Mouse (Mus musculus): ENCODE results near the gene Gm7168. TPM values are rescaled to one million over a fixed set of nuclear protein-coding genes. Genes with fewer than 3 reads are reported as not detected.
"Not testable (repeated sequence)": the region's sequence is repeated elsewhere in the genome, so short reads cannot be mapped to it uniquely, and the experiment has no call there.

Gm7168 gene
- polyA plus RNA-seq, 1 experiment: not detected

- Histone ChIP-seq H3K4me3 (ENCODE audit: insufficient read depth, low read depth, low read length) (no peak overlapping the region), H3K27ac (ENCODE audit: insufficient read depth, low read depth, low read length) (peak overlapping the region; percentile 12; the same call in 1 of the 2 replicates), H3K4me1 (ENCODE audit: control insufficient read depth, insufficient read depth, low read length) (peaks cover 13% of the 10 kb centered on the region)
- 86% methylated on average over 2 of the region's 2 CpGs for WGBS
- TF ChIP-seq CTCF (IDR thresholded peaks at IDR 0.05; ENCODE audit: insufficient read depth, low read depth, low read length) (no peak), POLR2A (IDR thresholded peaks at IDR 0.05; ENCODE audit: insufficient read depth, low read depth, low read length) (no peak)
Measured at GRCm38 (mm10) chr17:13924588-13924987, 23.6 kb upstream of the Gm7168 start.

GRCm38 (mm10) chr17:13925931-13926330, 22.2 kb upstream of the Gm7168 start:
- peaks cover 13% of the 10 kb centered on the region for H3K4me1 ChIP-seq (ENCODE audit: control insufficient read depth, insufficient read depth, low read length)
- TF ChIP-seq POLR2A (IDR thresholded peaks at IDR 0.05; ENCODE audit: insufficient read depth, low read depth, low read length): no peak
- no peak for TF ChIP-seq CTCF (IDR thresholded peaks at IDR 0.05; ENCODE audit: insufficient read depth, low read depth, low read length)
- no peak overlapping the region for H3K4me3 ChIP-seq (ENCODE audit: insufficient read depth, low read depth, low read length)
- H3K27ac ChIP-seq (ENCODE audit: insufficient read depth, low read depth, low read length): no peak overlapping the region; the same call in 1 of the 2 replicates
- 20% methylated on average over 3 of the region's 3 CpGs for WGBS

GRCm38 (mm10) chr17:13930421-13930820, 17.8 kb upstream of the Gm7168 start:
- no peak overlapping the region for H3K4me3 ChIP-seq (ENCODE audit: insufficient read depth, low read depth, low read length)
- no peak overlapping the region for H3K27ac ChIP-seq (ENCODE audit: insufficient read depth, low read depth, low read length)
- TF ChIP-seq CTCF (IDR thresholded peaks at IDR 0.05; ENCODE audit: insufficient read depth, low read depth, low read length): no peak
- no peak for TF ChIP-seq POLR2A (IDR thresholded peaks at IDR 0.05; ENCODE audit: insufficient read depth, low read depth, low read length)
- H3K4me1 ChIP-seq (ENCODE audit: control insufficient read depth, insufficient read depth, low read length): peaks cover 6% of the 10 kb centered on the region
- 87% methylated on average over 9 of the region's 9 CpGs for WGBS

- not testable (repeated sequence) for H3K4me1 ChIP-seq (ENCODE audit: control insufficient read depth, insufficient read depth, low read length); H3K27ac ChIP-seq (ENCODE audit: insufficient read depth, low read depth, low read length); H3K4me3 ChIP-seq (ENCODE audit: insufficient read depth, low read depth, low read length)
- 91% methylated on average over 2 of the region's 2 CpGs for WGBS
Measured at GRCm38 (mm10) chr17:13935364-13935763, 12.8 kb upstream of the Gm7168 start.

- Histone ChIP-seq H3K4me3 (ENCODE audit: insufficient read depth, low read depth, low read length) (no peak overlapping the region), H3K4me1 (ENCODE audit: control insufficient read depth, insufficient read depth, low read length) (no peaks in the 10 kb centered on the region), H3K27ac (ENCODE audit: insufficient read depth, low read depth, low read length) (no peak overlapping the region)
- TF ChIP-seq CTCF (IDR thresholded peaks at IDR 0.05; ENCODE audit: insufficient read depth, low read depth, low read length) (no peak), POLR2A (IDR thresholded peaks at IDR 0.05; ENCODE audit: insufficient read depth, low read depth, low read length) (no peak)
- WGBS: 98% methylated on average over 4 of the region's 4 CpGs
Measured at GRCm38 (mm10) chr17:13937787-13938186, 10.4 kb upstream of the Gm7168 start.

- no peaks in the 10 kb centered on the region for H3K4me1 ChIP-seq (ENCODE audit: control insufficient read depth, insufficient read depth, low read length)
- no peak overlapping the region for H3K27ac ChIP-seq (ENCODE audit: insufficient read depth, low read depth, low read length)
- 67% methylated on average over 3 of the region's 3 CpGs for WGBS
- no peak overlapping the region for H3K4me3 ChIP-seq (ENCODE audit: insufficient read depth, low read depth, low read length)
- TF ChIP-seq CTCF (IDR thresholded peaks at IDR 0.05; ENCODE audit: insufficient read depth, low read depth, low read length) (no peak), POLR2A (IDR thresholded peaks at IDR 0.05; ENCODE audit: insufficient read depth, low read depth, low read length) (no peak)
Measured at GRCm38 (mm10) chr17:13938652-13939051, 9.5 kb upstream of the Gm7168 start.

GRCm38 (mm10) chr17:13939231-13939630, 8.9 kb upstream of the Gm7168 start:
- H3K4me3 ChIP-seq (ENCODE audit: insufficient read depth, low read depth, low read length); H3K4me1 ChIP-seq (ENCODE audit: control insufficient read depth, insufficient read depth, low read length); H3K27ac ChIP-seq (ENCODE audit: insufficient read depth, low read depth, low read length): not testable (repeated sequence)
- 87% methylated on average over 2 of the region's 2 CpGs for WGBS

GRCm38 (mm10) chr17:13940487-13940886, 7.7 kb upstream of the Gm7168 start:
- no peak overlapping the region for H3K4me3 ChIP-seq (ENCODE audit: insufficient read depth, low read depth, low read length)
- WGBS: 95% methylated on average over 1 of the region's 1 CpGs
- H3K27ac ChIP-seq (ENCODE audit: insufficient read depth, low read depth, low read length): no peak overlapping the region
- no peaks in the 10 kb centered on the region for H3K4me1 ChIP-seq (ENCODE audit: control insufficient read depth, insufficient read depth, low read length)
- no peak for TF ChIP-seq POLR2A (IDR thresholded peaks at IDR 0.05; ENCODE audit: insufficient read depth, low read depth, low read length)
- no peak for TF ChIP-seq CTCF (IDR thresholded peaks at IDR 0.05; ENCODE audit: insufficient read depth, low read depth, low read length)

GRCm38 (mm10) chr17:13951570-13951969, 3.4 kb downstream of the Gm7168 start:
- not testable (repeated sequence) for H3K27ac ChIP-seq (ENCODE audit: insufficient read depth, low read depth, low read length); H3K4me1 ChIP-seq (ENCODE audit: control insufficient read depth, insufficient read depth, low read length); H3K4me3 ChIP-seq (ENCODE audit: insufficient read depth, low read depth, low read length)
- 94% methylated on average over 1 of the region's 1 CpGs for WGBS

GRCm38 (mm10) chr17:13958129-13958528, 10.0 kb downstream of the Gm7168 start:
- WGBS: 67% methylated on average over 1 of the region's 2 CpGs
- H3K27ac ChIP-seq (ENCODE audit: insufficient read depth, low read depth, low read length); H3K4me1 ChIP-seq (ENCODE audit: control insufficient read depth, insufficient read depth, low read length); H3K4me3 ChIP-seq (ENCODE audit: insufficient read depth, low read depth, low read length): not testable (repeated sequence)

GRCm38 (mm10) chr17:13962245-13962644, 14.1 kb downstream of the Gm7168 start:
- not testable (repeated sequence) for H3K27ac ChIP-seq (ENCODE audit: insufficient read depth, low read depth, low read length); H3K4me3 ChIP-seq (ENCODE audit: insufficient read depth, low read depth, low read length); H3K4me1 ChIP-seq (ENCODE audit: control insufficient read depth, insufficient read depth, low read length)
- WGBS: 89% methylated on average over 3 of the region's 3 CpGs

- WGBS: 23% methylated on average over 1 of the region's 2 CpGs
- not testable (repeated sequence) for H3K27ac ChIP-seq (ENCODE audit: insufficient read depth, low read depth, low read length)
Measured at GRCm38 (mm10) chr17:13965048-13965447, 16.9 kb downstream of the Gm7168 start.

GRCm38 (mm10) chr17:13969917-13970316, 21.7 kb downstream of the Gm7168 start:
- H3K27ac ChIP-seq (ENCODE audit: insufficient read depth, low read depth, low read length); H3K4me1 ChIP-seq (ENCODE audit: control insufficient read depth, insufficient read depth, low read length); H3K4me3 ChIP-seq (ENCODE audit: insufficient read depth, low read depth, low read length): not testable (repeated sequence)
- 81% methylated on average over 1 of the region's 2 CpGs for WGBS

More at GRCm38 (mm10) chr17:13965048-13965447, 16.9 kb downstream of the Gm7168 start:
- not testable (repeated sequence) for H3K4me3 ChIP-seq (ENCODE audit: insufficient read depth, low read depth, low read length); H3K4me1 ChIP-seq (ENCODE audit: control insufficient read depth, insufficient read depth, low read length)

GRCm38 (mm10) chr17:13970796-13971195, 22.6 kb downstream of the Gm7168 start:
- H3K27ac ChIP-seq (ENCODE audit: insufficient read depth, low read depth, low read length); H3K4me1 ChIP-seq (ENCODE audit: control insufficient read depth, insufficient read depth, low read length); H3K4me3 ChIP-seq (ENCODE audit: insufficient read depth, low read depth, low read length): not testable (repeated sequence)
- WGBS: 80% methylated on average over 5 of the region's 5 CpGs
